Mouse (Mus musculus) heart, embryonic 10.5 days (tissue): ENCODE data around the gene Cryl1. TPM values are rescaled to one million over a fixed set of nuclear protein-coding genes. Genes with fewer than 3 reads are reported as not detected.

ENCODE experiments used
- DNase-seq: peaks from one replicate; pipeline ENCODE4 v3.0.0-alpha.2; 2017; ENCODE audit warnings: low spot score
- H3K27ac ChIP-seq: fragments of 300-500 bp; sonication (generic); 2 replicates; pipeline ENCODE4 v1.5.1; 2016; ENCODE audit warnings: mild to moderate bottlenecking
- H3K27me3 ChIP-seq: fragments of 300-500 bp; sonication (generic); 2 replicates; pipeline ENCODE4 v1.6.1; 2016; ENCODE audit warnings: mild to moderate bottlenecking; ENCODE audit not compliant: poor library complexity, insufficient read depth, severe bottlenecking
- H3K36me3 ChIP-seq: fragments of 300-500 bp; sonication (generic); 2 replicates; pipeline ENCODE4 v1.6.1; 2016; ENCODE audit warnings: mild to moderate bottlenecking, moderate library complexity
- H3K4me1 ChIP-seq: fragments of 300-500 bp; sonication (generic); 2 replicates; pipeline ENCODE4 v1.6.1; 2016; ENCODE audit warnings: mild to moderate bottlenecking
- H3K4me3 ChIP-seq: fragments of 300-500 bp; sonication (generic); 2 replicates; pipeline ENCODE4 v1.5.1; 2016; ENCODE audit warnings: mild to moderate bottlenecking, moderate library complexity
- H3K9me3 ChIP-seq: fragments of 300-500 bp; sonication (generic); 2 replicates; pipeline ENCODE4 v1.6.1; 2016; ENCODE audit warnings: mild to moderate bottlenecking, moderate library complexity
- WGBS: fragments of 180-500 bp; shearing (Covaris S2); methylation state at CpG from one replicate; pipeline ENCODE4 v1.1.7; 2016; 5-methylcytosine and 5-hydroxymethylcytosine counted together
- polyA plus RNA-seq: library from polyadenylated mRNA; unstranded; fragments of >200 nt; fragmentation: Nextera tagmentation; extraction: Ambion mirVana; gene quantifications from 2 replicates; pipeline ENCODE4 v1.2.1, GENCODE M21; 2016

The Cryl1 gene
- polyA plus RNA-seq, 1 experiment from 2014 or later = 9.7 TPM

GRCm38 (mm10) chr14:57234711-57235110, 163.6 kb downstream of the Cryl1 start:
- Histone ChIP-seq H3K27ac (peak overlapping the region; percentile 6; the same call in 1 of the 2 replicates), H3K4me1 (peaks cover 13% of the 10 kb centered on the region), H3K27me3 (peaks cover 12% of the 10 kb centered on the region; the same call in 1 of the 2 replicates), H3K36me3 (no peaks in the 10 kb centered on the region), H3K4me3 (no peak overlapping the region), H3K9me3 (no peaks in the 10 kb centered on the region)
- DNase-seq = peak; percentile 38
- WGBS = 23% methylated on average over 4 of the region's 4 CpGs

GRCm38 (mm10) chr14:57230264-57231015, 167.9 kb downstream of the Cryl1 start:
- peaks cover 12% of the 10 kb centered on the region for H3K4me1 ChIP-seq
- H3K9me3 ChIP-seq = no peaks in the 10 kb centered on the region
- H3K27ac ChIP-seq = no peak overlapping the region
- 70% methylated on average over 6 of the region's 6 CpGs for WGBS
- no peak overlapping the region for H3K4me3 ChIP-seq
- no peaks in the 10 kb centered on the region for H3K27me3 ChIP-seq
- H3K36me3 ChIP-seq = no peaks in the 10 kb centered on the region
- DNase-seq = peak; percentile 41

Other genes with a start within 250 kb of the Cryl1 start
- gene Ift88, start 25.5 kb upstream of the Cryl1 start, polyA plus RNA-seq = 5.0 and 6.3 TPM in 2 replicates
- 0.55 and 1.3 TPM in 2 replicates for gene Il17d, start 126.2 kb upstream of the Cryl1 start, polyA plus RNA-seq
- 82.8 and 93.8 TPM in 2 replicates for gene Eef1akmt1, start 173.1 kb upstream of the Cryl1 start, polyA plus RNA-seq